Mouse (Mus musculus): ENCODE data around the gene Anapc1.
"Not testable (repeated sequence)": the region's sequence is repeated elsewhere in the genome, so short reads cannot be mapped to it uniquely, and the experiment has no call there.

Anapc1 gene

GRCm38 (mm10) chr2:128697047-128697446 is 9.9 kb upstream of the Anapc1 start:
- no peak for DNase-seq (ENCODE audit: low spot score in 2 of 2)

- no peak for DNase-seq (ENCODE audit: low spot score in 2 of 2)
These were observed 9.2 kb upstream of the Anapc1 start for GRCm38 (mm10) chr2:128696426-128696825.

- no peak for DNase-seq (ENCODE audit: low spot score in 2 of 2)
These were observed 7.4 kb upstream of the Anapc1 start for GRCm38 (mm10) chr2:128694548-128694947.

GRCm38 (mm10) chr2:128693828-128694227 is 6.6 kb upstream of the Anapc1 start:
- DNase-seq (ENCODE audit: low spot score in 2 of 2): not testable (repeated sequence)

- no peak for DNase-seq (ENCODE audit: low spot score in 2 of 2)
These were observed 6.0 kb upstream of the Anapc1 start for GRCm38 (mm10) chr2:128693236-128693635.

- DNase-seq (ENCODE audit: low spot score in 2 of 2): no peak
These were observed 5.6 kb upstream of the Anapc1 start for GRCm38 (mm10) chr2:128692771-128693170.

- DNase-seq (ENCODE audit: low spot score in 2 of 2): no peak
These were observed 5.1 kb upstream of the Anapc1 start for GRCm38 (mm10) chr2:128692336-128692735.

GRCm38 (mm10) chr2:128687558-128688120 is 448 bp upstream of the Anapc1 start:
- no peak for DNase-seq (ENCODE audit: low spot score in 2 of 2)

- DNase-seq (ENCODE audit: low spot score in 2 of 2): no peak
These were observed 6.5 kb downstream of the Anapc1 start for GRCm38 (mm10) chr2:128680661-128681060.

GRCm38 (mm10) chr2:128620578-128620977 is 66.6 kb downstream of the Anapc1 start:
- no peak for DNase-seq (ENCODE audit: low spot score in 2 of 2)

GRCm38 (mm10) chr2:128615366-128615765 is 71.8 kb downstream of the Anapc1 start:
- DNase-seq (ENCODE audit: low spot score in 2 of 2): no peak

- DNase-seq (ENCODE audit: low spot score in 2 of 2): no peak
These were observed 73.8 kb downstream of the Anapc1 start for GRCm38 (mm10) chr2:128613365-128613764.

- no peak for DNase-seq (ENCODE audit: low spot score in 2 of 2)
These were observed 74.9 kb downstream of the Anapc1 start for GRCm38 (mm10) chr2:128612275-128612674.

- no peak for DNase-seq (ENCODE audit: low spot score in 2 of 2)
These were observed 76.0 kb downstream of the Anapc1 start for GRCm38 (mm10) chr2:128611178-128611577.

GRCm38 (mm10) chr2:128609286-128609685 is 77.9 kb downstream of the Anapc1 start:
- DNase-seq (ENCODE audit: low spot score in 2 of 2): no peak

GRCm38 (mm10) chr2:128601534-128601933 is 85.7 kb downstream of the Anapc1 start:
- DNase-seq (ENCODE audit: low spot score in 2 of 2): no peak

- DNase-seq (ENCODE audit: low spot score in 2 of 2): no peak
These were observed 94.9 kb downstream of the Anapc1 start for GRCm38 (mm10) chr2:128592301-128592700.

- DNase-seq (ENCODE audit: low spot score in 2 of 2): no peak
These were observed 96.3 kb downstream of the Anapc1 start, which contains the start of gene Spdye4c for GRCm38 (mm10) chr2:128590909-128591308. Spdye4c (plus strand) TSS chr2:128591209.

GRCm38 (mm10) chr2:128582881-128583280 is 104.3 kb downstream of the Anapc1 start:
- DNase-seq (ENCODE audit: low spot score in 2 of 2): no peak

- DNase-seq (ENCODE audit: low spot score in 2 of 2): peak; percentile 76 to 91
These were observed 114.2 kb downstream of the Anapc1 start for GRCm38 (mm10) chr2:128572726-128573624.

- no peak for DNase-seq (ENCODE audit: low spot score in 2 of 2)
These were observed 116.2 kb downstream of the Anapc1 start for GRCm38 (mm10) chr2:128571001-128571400.

- no peak for DNase-seq (ENCODE audit: low spot score in 2 of 2)
These were observed 118.7 kb downstream of the Anapc1 start for GRCm38 (mm10) chr2:128568490-128568889.

- no peak for DNase-seq (ENCODE audit: low spot score in 2 of 2)
These were observed 119.2 kb downstream of the Anapc1 start for GRCm38 (mm10) chr2:128568018-128568417.
